Mouse (Mus musculus): ENCODE data around the gene Gabbr2.

- TF ChIP-seq TAL1 (IDR thresholded peaks at IDR 0.05; ENCODE audit: low read length) (no peak), GATA1 (IDR thresholded peaks at IDR 0.05; ENCODE audit: low read length) (no peak)
Observed at GRCm38 (mm10) chr4:46837362-46837761, 154.3 kb downstream of the Gabbr2 start.

All from erythroblast, embryonic 14.5 days (primary cell).